Mouse (Mus musculus) testis, postnatal 10 days (tissue): ENCODE data around the gene Gnl3l.

Experiments used
- DNase-seq: peaks from one replicate; pipeline ENCODE4 v3.0.0; 2021; ENCODE audit warnings: low spot score

Gene Gnl3l

DNA sequence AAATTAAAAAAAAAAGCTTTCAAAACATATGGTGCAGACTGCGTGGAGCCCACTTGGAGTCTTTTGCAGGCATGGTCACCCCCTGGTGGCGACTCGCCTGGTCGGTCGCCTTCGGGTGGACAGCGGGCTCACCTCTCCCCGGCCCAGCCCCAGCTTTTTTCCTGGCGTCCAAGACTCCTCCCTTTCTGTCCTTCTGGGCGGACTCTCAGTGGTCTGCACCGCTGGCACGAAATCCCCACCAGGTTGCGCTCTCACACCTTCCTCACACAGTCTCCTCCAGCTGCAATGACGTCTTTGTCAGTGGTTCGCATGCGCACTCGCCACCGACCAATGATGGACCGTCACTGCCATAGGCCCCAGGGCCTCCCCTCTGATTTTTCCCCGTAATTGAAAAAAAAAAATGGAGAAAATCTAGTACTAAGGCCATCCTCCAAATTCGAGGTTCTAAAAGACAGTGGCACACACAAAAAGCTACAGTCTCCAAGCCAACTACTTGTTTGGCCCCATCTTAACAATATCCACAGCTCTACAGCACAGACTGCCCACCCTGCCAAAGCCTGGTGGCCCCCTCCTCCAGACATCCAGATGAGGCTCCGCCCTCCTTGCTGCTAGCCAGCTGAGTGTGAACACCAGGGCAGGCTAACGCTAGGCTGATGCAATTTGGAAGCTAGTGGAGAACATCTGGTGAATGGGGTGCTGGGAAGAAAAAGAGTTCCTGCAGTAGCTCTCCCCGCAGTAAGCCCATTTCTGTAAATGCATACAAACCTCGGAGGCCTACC is 60.4 kb downstream of the Gnl3l start:
- DNase-seq = peak; percentile 82

GRCm38 (mm10) chrX:150956016-150956415 is 61.1 kb downstream of the Gnl3l start:
- no peak for DNase-seq

DNA sequence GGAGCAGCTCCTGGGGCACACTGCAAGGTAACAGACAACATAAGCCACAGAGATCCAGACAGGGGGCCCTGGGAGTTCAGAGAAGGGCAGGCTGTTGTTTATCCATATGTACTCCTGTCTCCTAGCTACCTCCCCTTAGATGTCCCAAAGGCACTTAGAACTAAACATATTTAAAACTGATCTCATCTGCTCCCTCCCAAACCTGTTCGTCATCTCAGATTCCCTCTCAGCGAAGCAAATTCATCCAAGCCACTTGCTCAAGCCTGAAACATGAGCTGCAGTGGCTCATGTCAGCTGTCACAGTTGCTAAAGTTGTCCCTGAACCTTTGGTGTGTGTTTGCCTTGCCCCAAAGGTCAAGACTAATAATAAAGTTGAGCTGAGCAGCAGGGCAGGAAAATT is 61.7 kb downstream of the Gnl3l start:
- no peak for DNase-seq

DNA sequence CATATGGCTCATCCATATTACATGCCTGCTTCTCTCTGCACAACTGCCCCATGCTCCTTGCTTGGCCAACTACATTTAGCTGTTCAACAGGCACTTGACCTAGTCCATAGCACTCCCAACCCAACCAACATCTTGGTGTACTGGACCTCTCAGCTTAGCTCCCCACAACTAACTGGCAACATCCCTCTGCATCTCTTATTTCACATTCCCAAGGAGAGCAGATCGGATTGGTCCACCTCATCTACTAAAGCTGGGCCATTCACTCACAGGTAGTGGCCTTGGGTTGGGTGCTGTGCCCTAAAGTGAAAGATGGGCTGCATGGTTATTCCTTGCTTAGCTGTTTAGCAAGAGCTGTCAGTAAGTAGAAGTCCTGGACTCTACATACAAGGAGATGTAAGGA is 62.4 kb downstream of the Gnl3l start:
- DNase-seq = no peak
